ENCODE assay signal across 17 mouse cellular contexts in genomic region chr10:99441931-99442330, GRCm38 (mm10).
DNase-seq lines count a peak whose midpoint lies in the region; ATAC-seq lines count a peak whose summit lies in the region.
"Had no signal": no experiment of that assay in that cellular context is flagged by ENCODE, and none has a peak within 500 bp of the region (broad histone marks: within the 10 kb centered on the region; RNA-seq: fewer than 3 reads in every experiment).

No protein-coding gene starts in this region.

- H3K9me3 ChIP-seq in kidney, embryonic 15.5 days (replicated peaks) = 0 out of 2 replicates have a peak, but pooled peaks cover 2% of the 10 kb centered on the region
- H3K9me3 ChIP-seq: heart, embryonic 15.5 days; intestine, embryonic 15.5 days; midbrain, embryonic 13.5 days; neural tube, embryonic 12.5 days had no signal

- H3K4me1 ChIP-seq in kidney, embryonic 15.5 days = peaks cover 15% of the 10 kb centered on the region
- H3K4me1 ChIP-seq: intestine, embryonic 15.5 days; midbrain, embryonic 13.5 days; neural tube, embryonic 12.5 days had no signal

- peak; percentile 76 for DNase-seq in heart, adult 11 months
- no peak for DNase-seq in heart, postnatal 10 days
- no peak for DNase-seq in kidney, adult 8-10 months
- DNase-seq in gonadal fat pad, adult 2 months (ENCODE audit: low read depth) = peak; percentile 86
- peak; percentile 62 for DNase-seq in lung, postnatal 36 days
- no peak for DNase-seq in spleen, adult 12 weeks (ENCODE audit: low spot score)
- no peak for DNase-seq in right cerebral cortex, adult 18-20 months
- DNase-seq: adrenal gland, adult 2 months; cerebellum, adult 9-10 months; embryo, embryonic 11 days; spleen, adult 18-20 months had no signal

- no peak overlapping the region for H3K4me3 ChIP-seq in kidney, embryonic 15.5 days (replicated peaks)
- H3K4me3 ChIP-seq: erythroblast, embryonic 14.5 days; heart, embryonic 15.5 days; intestine, embryonic 15.5 days; midbrain, embryonic 13.5 days; neural tube, embryonic 12.5 days had no signal

- H3K27me3 ChIP-seq in kidney, embryonic 15.5 days = no peaks in the 10 kb centered on the region
- H3K27me3 ChIP-seq: heart, embryonic 15.5 days; intestine, embryonic 15.5 days; midbrain, embryonic 13.5 days; neural tube, embryonic 12.5 days had no signal

- no peak overlapping the region for H3K9ac ChIP-seq in kidney, embryonic 15.5 days
- H3K9ac ChIP-seq: heart, embryonic 15.5 days; intestine, embryonic 15.5 days; midbrain, embryonic 13.5 days; neural tube, embryonic 12.5 days had no signal

- intact Hi-C loops in heart, postnatal 10 days (cut with DNase I) = no loop called here

- ATAC-seq in kidney, embryonic 15.5 days (replicated peaks; ENCODE audit: low FRiP score) = 0 out of 2 replicates have a peak, but pooled peaks have one; percentile 56
- ATAC-seq: intestine, embryonic 15.5 days; midbrain, embryonic 13.5 days had no signal

- 40% methylated on average over 10 of the region's 10 CpGs for WGBS in kidney, embryonic 15.5 days

- peak overlapping the region; percentile 50 for H3K27ac ChIP-seq in kidney, embryonic 15.5 days
- H3K27ac ChIP-seq: intestine, embryonic 15.5 days; midbrain, embryonic 13.5 days; neural tube, embryonic 12.5 days had no signal

- H3K36me3 ChIP-seq in kidney, embryonic 15.5 days = no peaks in the 10 kb centered on the region
- H3K36me3 ChIP-seq: heart, embryonic 15.5 days; intestine, embryonic 15.5 days; midbrain, embryonic 13.5 days; neural tube, embryonic 12.5 days had no signal

- H3K4me2 ChIP-seq in kidney, embryonic 15.5 days = no peak overlapping the region
- H3K4me2 ChIP-seq: heart, embryonic 15.5 days; intestine, embryonic 15.5 days; midbrain, embryonic 13.5 days; neural tube, embryonic 12.5 days had no signal

Comparison
In these comparisons a context has a peak if more than half of its experiments do, and no peak if none do; other contexts are left out.
1. DNase-seq: peak in heart, adult 11 months (single experiment), gonadal fat pad, adult 2 months (single experiment) and lung, postnatal 36 days (single experiment); none in heart, postnatal 10 days (0 of 2), kidney, adult 8-10 months (0 of 2), spleen, adult 12 weeks (single experiment) and right cerebral cortex, adult 18-20 months (single experiment).